Mouse (Mus musculus) liver, embryonic 14.5 days (tissue): Measurements from ENCODE around the gene Pcyt2. TPM values are rescaled to one million over a fixed set of nuclear protein-coding genes. Genes with fewer than 3 reads are reported as not detected.

Experiments
- ATAC-seq: fragments of 200-750 bp; cut with Nextera tagmentation; 2 replicates; pipeline ENCODE4 v1.8.0; 2017; ENCODE audit warnings: moderate number of reproducible peaks, mild to moderate bottlenecking, moderate library complexity; ENCODE audit not compliant: insufficient read depth
- DNase-seq, 3 experiments: peaks; one replicate each; pipeline ENCODE4 v3.0.0-alpha.2; 2012 to 2013; ENCODE audit warnings: low read depth in 3 of 3, low spot score in 3 of 3
- H3K27ac ChIP-seq: fragments of 300-500 bp; sonication (generic); 2 replicates; pipeline ENCODE4 v1.5.1; 2014; ENCODE audit warnings: moderate library complexity, mild to moderate bottlenecking, control low read depth, inconsistent platforms
- H3K27me3 ChIP-seq: fragments of 300-500 bp; sonication (generic); 2 replicates; pipeline ENCODE4 v1.6.1; 2014; ENCODE audit warnings: mild to moderate bottlenecking, low read length, moderate library complexity; ENCODE audit not compliant: control insufficient read depth, insufficient read depth
- H3K36me3 ChIP-seq: fragments of 300-500 bp; sonication (generic); replicated peaks from 2 replicates; pipeline ENCODE4 v1.6.1; 2014; ENCODE audit warnings: low read depth; ENCODE audit not compliant: control insufficient read depth, insufficient read depth
- H3K4me1 ChIP-seq, 2 experiments: fragments of 200-500 bp in 1 of 2; fragments of 300-500 bp in 1 of 2; sonication (generic) in 1 of 2; replicated peaks; 2 replicates each; pipeline ENCODE4 v1.6.1; 2012 to 2014; ENCODE audit warnings: antibody characterized with exemption in 1 of 2, inconsistent platforms in 1 of 2, low read length in 1 of 2; ENCODE audit not compliant: control insufficient read depth in 2 of 2, insufficient read depth in 2 of 2
- H3K4me2 ChIP-seq: fragments of 300-500 bp; sonication (generic); 2 replicates; pipeline ENCODE4 v1.6.1; 2014; ENCODE audit warnings: low read depth, mild to moderate bottlenecking, control low read depth, moderate library complexity
- H3K4me3 ChIP-seq, 2 experiments: fragments of 200-500 bp in 1 of 2; fragments of 300-500 bp in 1 of 2; sonication (generic) in 1 of 2; 2 replicates each; pipeline ENCODE4 v1.5.1; 2012 to 2014; ENCODE audit warnings: low read depth in 2 of 2, low read length in 2 of 2, mild to moderate bottlenecking in 2 of 2, control low read depth in 1 of 2, inconsistent platforms in 1 of 2, moderate library complexity in 1 of 2; ENCODE audit not compliant: insufficient read depth in 1 of 2
- H3K9ac ChIP-seq: fragments of 300-500 bp; sonication (generic); replicated peaks from 2 replicates; pipeline ENCODE4 v1.6.1; 2014; ENCODE audit warnings: mild to moderate bottlenecking, control low read depth, moderate library complexity
- H3K9me3 ChIP-seq: fragments of 300-500 bp; sonication (generic); 2 replicates; pipeline ENCODE4 v1.6.1; 2016; ENCODE audit warnings: low read length, mixed read lengths; ENCODE audit not compliant: control insufficient read depth
- CTCF ChIP-seq: IDR thresholded peaks from 2 replicates; pipeline ENCODE4 v1.5.1; 2016; ENCODE audit warnings: antibody characterized with exemption, low read depth, control low read depth
- EP300 ChIP-seq: IDR thresholded peaks from 2 replicates; pipeline ENCODE4 v1.6.1; 2016; ENCODE audit warnings: antibody characterized with exemption, low read depth
- whole genome bisulfite sequencing: fragments of 180-500 bp; shearing (Covaris S2); extraction: QIAGEN DNeasy Blood & Tissue Kit; methylation state at CpG from one replicate; pipeline ENCODE4 v1.1.7; 2014; ENCODE audit not compliant: insufficient replicate concordance; 5-methylcytosine and 5-hydroxymethylcytosine counted together
- polyA plus RNA-seq, 2 experiments: library from polyadenylated mRNA; depleted of rRNA in 1 of 2; stranded (reverse) in 1 of 2; unstranded in 1 of 2; fragments of >200 nt; fragmentation: Nextera tagmentation in 1 of 2; extraction: Ambion mirVana in 1 of 2; gene quantifications; 2 replicates each; pipeline versions ENCODE4 v1.2.1 to v1.2.3; 2012 to 2014

The Pcyt2 gene
- polyA plus RNA-seq, 2 experiments, result 86.2 to 127 TPM

GRCm38 (mm10) chr11:120609250-120609649, 8.5 kb downstream of the Pcyt2 start:
- no peak for TF ChIP-seq EP300
- no peak for TF ChIP-seq CTCF
- WGBS, result 19% methylated on average over 8 of the region's 8 CpGs
- peak; percentile 47 for ATAC-seq

GRCm38 (mm10) chr11:120608241-120609034, 9.3 kb downstream of the Pcyt2 start, which contains the start of gene Npb:
Gene Npb (plus strand): TSS chr11:120608477.
- Histone ChIP-seq H3K4me1 (peaks cover 8 to 16% of the 10 kb centered on the region in 2 experiments; a peak in 3 of 4 replicates), H3K4me3 (peak within 1 kb of the TSS in 1 of 2 experiments; percentile 34; a peak in 2 of 4 replicates), H3K4me2 (peak within 1 kb of the TSS; percentile 50), H3K36me3 (peaks cover 29% of the 10 kb centered on the region), H3K9me3 (no peaks in the 10 kb centered on the region), H3K27me3 (peaks cover 4% of the 10 kb centered on the region; the same call in 1 of the 2 replicates), H3K27ac (no peak within 1 kb of the TSS), H3K9ac (peak within 1 kb of the TSS; percentile 34)
- no peak for TF ChIP-seq CTCF
- no peak for TF ChIP-seq EP300
- DNase-seq (no peak), ATAC-seq (0 out of 2 replicates have a peak, but pooled peaks have one; percentile 1)
- WGBS, result 16% methylated on average over 45 of the region's 45 CpGs

More at GRCm38 (mm10) chr11:120609250-120609649, 8.5 kb downstream of the Pcyt2 start:
- peak overlapping the region; percentile 34 for H3K9ac ChIP-seq
- H3K4me2 ChIP-seq, result peak overlapping the region; percentile 50
- no peak overlapping the region for H3K27ac ChIP-seq
- no peaks in the 10 kb centered on the region for H3K9me3 ChIP-seq
- peaks cover 25% of the 10 kb centered on the region for H3K36me3 ChIP-seq
- H3K4me1 ChIP-seq, result peaks cover 4 to 9% of the 10 kb centered on the region in 2 experiments; a peak in 3 of 4 replicates
- DNase-seq, result no peak
- H3K27me3 ChIP-seq, result peaks cover 4% of the 10 kb centered on the region; the same call in 1 of the 2 replicates
- H3K4me3 ChIP-seq, result no peak overlapping the region

GRCm38 (mm10) chr11:120606764-120607163, 11.0 kb downstream of the Pcyt2 start:
- DNase-seq, result no peak
- peaks cover 8 to 24% of the 10 kb centered on the region in 2 experiments for H3K4me1 ChIP-seq
- TF ChIP-seq EP300 (no peak), CTCF (no peak)
- H3K9ac ChIP-seq, result no peak overlapping the region
- 62% methylated on average over 4 of the region's 4 CpGs for WGBS
- H3K27me3 ChIP-seq, result peaks cover 4% of the 10 kb centered on the region; the same call in 1 of the 2 replicates
- H3K4me2 ChIP-seq, result no peak overlapping the region
- H3K36me3 ChIP-seq, result peaks cover 26% of the 10 kb centered on the region
- no peak for ATAC-seq
- H3K27ac ChIP-seq, result no peak overlapping the region
- H3K4me3 ChIP-seq, result no peak overlapping the region
- no peaks in the 10 kb centered on the region for H3K9me3 ChIP-seq

GRCm38 (mm10) chr11:120605667-120606066, 12.1 kb downstream of the Pcyt2 start:
- no peaks in the 10 kb centered on the region for H3K9me3 ChIP-seq
- no peak for TF ChIP-seq EP300
- TF ChIP-seq CTCF, result no peak
- no peak overlapping the region for H3K4me3 ChIP-seq
- peaks cover 4% of the 10 kb centered on the region; the same call in 1 of the 2 replicates for H3K27me3 ChIP-seq
- no peak overlapping the region for H3K4me2 ChIP-seq
- H3K27ac ChIP-seq, result no peak overlapping the region
- DNase-seq (no peak), ATAC-seq (no peak)
- peaks cover 8 to 24% of the 10 kb centered on the region in 2 experiments for H3K4me1 ChIP-seq
- WGBS, result 81% methylated on average over 7 of the region's 7 CpGs
- H3K36me3 ChIP-seq, result peaks cover 31% of the 10 kb centered on the region
- no peak overlapping the region for H3K9ac ChIP-seq

GRCm38 (mm10) chr11:120603545-120603944, 14.2 kb downstream of the Pcyt2 start:
- Histone ChIP-seq H3K4me1 (peaks cover 16 to 33% of the 10 kb centered on the region in 2 experiments), H3K27ac (no peak overlapping the region), H3K27me3 (peaks cover 3% of the 10 kb centered on the region; the same call in 1 of the 2 replicates), H3K4me3 (no peak overlapping the region), H3K9me3 (no peaks in the 10 kb centered on the region), H3K9ac (peak overlapping the region; percentile 48; the same call in 1 of the 2 replicates), H3K4me2 (peak overlapping the region; percentile 58), H3K36me3 (peaks cover 30% of the 10 kb centered on the region)
- DNase-seq (no peak), ATAC-seq (peak; percentile 64)
- 28% methylated on average over 2 of the region's 2 CpGs for WGBS
- TF ChIP-seq EP300 (no peak), CTCF (no peak)
